Mouse (Mus musculus) heart, adult 2 months (tissue): ENCODE measurements around the gene Sh2b1.

ENCODE experiments used
- CTCF ChIP-seq: fragments of 200-600 bp; IDR thresholded peaks from 2 replicates; pipeline ENCODE4 v1.8.1; 2022; ENCODE audit warnings: antibody characterized with exemption, mild to moderate bottlenecking, moderate library complexity
- EP300 ChIP-seq: fragments of 200-500 bp; IDR thresholded peaks from 2 replicates; pipeline ENCODE4 v1.6.1; 2011; ENCODE audit warnings: low read depth, low read length, control low read depth; ENCODE audit not compliant: insufficient read depth
- POLR2A ChIP-seq: fragments of 200-500 bp; IDR thresholded peaks from 2 replicates; pipeline ENCODE4 v1.6.1; 2011; ENCODE audit warnings: mild to moderate bottlenecking, low read depth, low read length, control low read depth; ENCODE audit not compliant: insufficient read depth

- no peak for TF ChIP-seq POLR2A
- no peak for TF ChIP-seq EP300
- TF ChIP-seq CTCF, result no peak
Measured at GRCm38 (mm10) chr7:126507126-126507778, 32.0 kb upstream of the Sh2b1 start.
